Mouse (Mus musculus) midbrain, embryonic 12.5 days (tissue): ENCODE measurements around the gene Tcf21. TPM values are rescaled to one million over a fixed set of nuclear protein-coding genes. Genes with fewer than 3 reads are reported as not detected.

ENCODE experiments used
- ATAC-seq: fragments of 200-750 bp; cut with Nextera tagmentation; 2 replicates; pipeline ENCODE4 v1.8.0; 2017; ENCODE audit warnings: low read depth, moderate TSS enrichment, moderate library complexity; ENCODE audit not compliant: low FRiP score
- H3K27ac ChIP-seq: fragments of 300-500 bp; sonication (generic); replicated peaks from 2 replicates; pipeline ENCODE4 v1.5.1; 2016; ENCODE audit warnings: mild to moderate bottlenecking
- H3K27me3 ChIP-seq: fragments of 300-500 bp; sonication (generic); 2 replicates; pipeline ENCODE4 v1.6.1; 2016; ENCODE audit warnings: mild to moderate bottlenecking
- H3K36me3 ChIP-seq: fragments of 300-500 bp; sonication (generic); 2 replicates; pipeline ENCODE4 v1.6.1; 2016
- H3K4me1 ChIP-seq: fragments of 300-500 bp; sonication (generic); 2 replicates; pipeline ENCODE4 v1.6.1; 2016
- H3K4me2 ChIP-seq: fragments of 300-500 bp; sonication (generic); replicated peaks from 2 replicates; pipeline ENCODE4 v1.6.1; 2016; ENCODE audit warnings: mild to moderate bottlenecking, moderate library complexity
- H3K4me3 ChIP-seq: fragments of 300-500 bp; sonication (generic); 2 replicates; pipeline ENCODE4 v1.5.1; 2016; ENCODE audit warnings: mild to moderate bottlenecking
- H3K9ac ChIP-seq: fragments of 300-500 bp; sonication (generic); replicated peaks from 2 replicates; pipeline ENCODE4 v1.6.1; 2016; ENCODE audit warnings: mild to moderate bottlenecking, moderate library complexity
- H3K9me3 ChIP-seq: fragments of 300-500 bp; sonication (generic); 2 replicates; pipeline ENCODE4 v1.6.1; 2016; ENCODE audit warnings: mild to moderate bottlenecking
- WGBS: fragments of 180-500 bp; shearing (Covaris S2); methylation state at CpG from one replicate; pipeline ENCODE4 v1.1.7; 2016; 5-methylcytosine and 5-hydroxymethylcytosine counted together
- polyA plus RNA-seq: library from polyadenylated mRNA; unstranded; fragments of >200 nt; fragmentation: Nextera tagmentation; extraction: Ambion mirVana; gene quantifications from 2 replicates; pipeline ENCODE4 v1.2.1, GENCODE M21; 2016

Gene Tcf21
- polyA plus RNA-seq, 1 experiment from 2014 or later, result not detected

GRCm38 (mm10) chr10:22822896-22823295 lies 2.9 kb upstream of the Tcf21 start:
- no peak overlapping the region for H3K4me2 ChIP-seq
- H3K36me3 ChIP-seq, result no peaks in the 10 kb centered on the region
- peaks cover 7% of the 10 kb centered on the region; the same call in 1 of the 2 replicates for H3K4me1 ChIP-seq
- H3K27me3 ChIP-seq, result peaks cover 78% of the 10 kb centered on the region
- H3K9ac ChIP-seq, result no peak overlapping the region
- no peak for ATAC-seq
- 12% methylated on average over 6 of the region's 6 CpGs for WGBS
- H3K27ac ChIP-seq, result no peak overlapping the region
- no peak overlapping the region for H3K4me3 ChIP-seq
- H3K9me3 ChIP-seq, result no peaks in the 10 kb centered on the region

- no peak overlapping the region for H3K4me3 ChIP-seq
- H3K27me3 ChIP-seq, result peaks cover 82% of the 10 kb centered on the region
- peaks cover 7% of the 10 kb centered on the region; the same call in 1 of the 2 replicates for H3K4me1 ChIP-seq
- H3K9me3 ChIP-seq, result no peaks in the 10 kb centered on the region
- no peak overlapping the region for H3K4me2 ChIP-seq
- no peak overlapping the region for H3K27ac ChIP-seq
- 14% methylated on average over 5 of the region's 5 CpGs for WGBS
- no peaks in the 10 kb centered on the region for H3K36me3 ChIP-seq
- H3K9ac ChIP-seq, result no peak overlapping the region
- no peak for ATAC-seq
These were observed 2.5 kb upstream of the Tcf21 start for GRCm38 (mm10) chr10:22822486-22822885.

- no peak overlapping the region for H3K4me2 ChIP-seq
- H3K27me3 ChIP-seq, result peaks cover 85% of the 10 kb centered on the region
- 4% methylated on average over 5 of the region's 5 CpGs for WGBS
- H3K36me3 ChIP-seq, result no peaks in the 10 kb centered on the region
- H3K4me3 ChIP-seq, result no peak overlapping the region
- H3K9ac ChIP-seq, result no peak overlapping the region
- no peaks in the 10 kb centered on the region for H3K9me3 ChIP-seq
- H3K4me1 ChIP-seq, result peaks cover 7% of the 10 kb centered on the region; the same call in 1 of the 2 replicates
- no peak overlapping the region for H3K27ac ChIP-seq
- ATAC-seq, result no peak
These were observed 1.7 kb upstream of the Tcf21 start for GRCm38 (mm10) chr10:22821709-22822108.

- Histone ChIP-seq H3K36me3 (no peaks in the 10 kb centered on the region), H3K9me3 (no peaks in the 10 kb centered on the region), H3K4me3 (no peak overlapping the region), H3K4me2 (no peak overlapping the region), H3K4me1 (peaks cover 9% of the 10 kb centered on the region; the same call in 1 of the 2 replicates), H3K27me3 (peaks cover 88% of the 10 kb centered on the region), H3K27ac (no peak overlapping the region), H3K9ac (no peak overlapping the region)
- WGBS, result 13% methylated on average over 1 of the region's 1 CpGs
- no peak for ATAC-seq
These were observed 1.3 kb upstream of the Tcf21 start for GRCm38 (mm10) chr10:22821267-22821666.

GRCm38 (mm10) chr10:22820841-22821240 lies 867 bp upstream of the Tcf21 start:
- Histone ChIP-seq H3K27ac (no peak overlapping the region), H3K9ac (no peak overlapping the region), H3K9me3 (no peaks in the 10 kb centered on the region), H3K4me2 (no peak overlapping the region), H3K4me3 (no peak overlapping the region), H3K4me1 (peaks cover 10% of the 10 kb centered on the region; the same call in 1 of the 2 replicates), H3K27me3 (peaks cover 88% of the 10 kb centered on the region), H3K36me3 (no peaks in the 10 kb centered on the region)
- WGBS, result 9% methylated on average over 2 of the region's 2 CpGs
- no peak for ATAC-seq

GRCm38 (mm10) chr10:22819239-22819870 lies 619 bp downstream of the Tcf21 start:
- 0 out of 2 replicates have a peak overlapping the region, but pooled peaks have one; percentile 10 for H3K4me3 ChIP-seq
- ATAC-seq, result peak; percentile 31; the same call in 1 of the 2 replicates
- H3K4me1 ChIP-seq, result peaks cover 10% of the 10 kb centered on the region; the same call in 1 of the 2 replicates
- peak overlapping the region; percentile 15; the same call in 1 of the 2 replicates for H3K4me2 ChIP-seq
- no peaks in the 10 kb centered on the region for H3K9me3 ChIP-seq
- no peaks in the 10 kb centered on the region for H3K36me3 ChIP-seq
- no peak overlapping the region for H3K9ac ChIP-seq
- peaks cover 88% of the 10 kb centered on the region for H3K27me3 ChIP-seq
- H3K27ac ChIP-seq, result no peak overlapping the region
- WGBS, result under 1% methylated on average over 42 of the region's 42 CpGs

GRCm38 (mm10) chr10:22818600-22819238 lies 1.3 kb downstream of the Tcf21 start:
- Histone ChIP-seq H3K27ac (no peak overlapping the region), H3K4me1 (peaks cover 10% of the 10 kb centered on the region; the same call in 1 of the 2 replicates), H3K4me2 (peak overlapping the region; percentile 15; the same call in 1 of the 2 replicates), H3K36me3 (no peaks in the 10 kb centered on the region), H3K4me3 (0 out of 2 replicates have a peak overlapping the region, but pooled peaks have one; percentile 10), H3K9me3 (no peaks in the 10 kb centered on the region), H3K27me3 (peaks cover 88% of the 10 kb centered on the region), H3K9ac (no peak overlapping the region)
- 1% methylated on average over 12 of the region's 12 CpGs for WGBS
- ATAC-seq, result 0 out of 2 replicates have a peak, but pooled peaks have one; percentile 21

GRCm38 (mm10) chr10:22817976-22818375 lies 2.0 kb downstream of the Tcf21 start:
- Histone ChIP-seq H3K4me3 (no peak overlapping the region), H3K36me3 (no peaks in the 10 kb centered on the region), H3K9ac (no peak overlapping the region), H3K9me3 (no peaks in the 10 kb centered on the region), H3K4me1 (peaks cover 10% of the 10 kb centered on the region; the same call in 1 of the 2 replicates), H3K27ac (no peak overlapping the region), H3K4me2 (no peak overlapping the region), H3K27me3 (peaks cover 89% of the 10 kb centered on the region)
- 8% methylated on average over 4 of the region's 4 CpGs for WGBS
- ATAC-seq, result no peak

GRCm38 (mm10) chr10:22817561-22817960 lies 2.4 kb downstream of the Tcf21 start:
- no peaks in the 10 kb centered on the region for H3K9me3 ChIP-seq
- no peak overlapping the region for H3K27ac ChIP-seq
- no peak for ATAC-seq
- H3K4me1 ChIP-seq, result peaks cover 10% of the 10 kb centered on the region; the same call in 1 of the 2 replicates
- WGBS, result under 1% methylated on average over 18 of the region's 18 CpGs
- H3K4me3 ChIP-seq, result no peak overlapping the region
- H3K36me3 ChIP-seq, result no peaks in the 10 kb centered on the region
- no peak overlapping the region for H3K4me2 ChIP-seq
- no peak overlapping the region for H3K9ac ChIP-seq
- peaks cover 87% of the 10 kb centered on the region for H3K27me3 ChIP-seq

GRCm38 (mm10) chr10:22816237-22816762 lies 3.7 kb downstream of the Tcf21 start:
- Histone ChIP-seq H3K9me3 (no peaks in the 10 kb centered on the region), H3K4me3 (no peak overlapping the region), H3K4me1 (peaks cover 10% of the 10 kb centered on the region; the same call in 1 of the 2 replicates), H3K27ac (no peak overlapping the region), H3K9ac (no peak overlapping the region), H3K36me3 (no peaks in the 10 kb centered on the region), H3K4me2 (no peak overlapping the region), H3K27me3 (peaks cover 87% of the 10 kb centered on the region)
- no peak for ATAC-seq
- 1% methylated on average over 28 of the region's 28 CpGs for WGBS

- Histone ChIP-seq H3K27ac (no peak overlapping the region), H3K36me3 (no peaks in the 10 kb centered on the region), H3K27me3 (peaks cover 86% of the 10 kb centered on the region), H3K4me1 (peaks cover 10% of the 10 kb centered on the region; the same call in 1 of the 2 replicates), H3K9ac (no peak overlapping the region), H3K9me3 (no peaks in the 10 kb centered on the region), H3K4me3 (no peak overlapping the region), H3K4me2 (no peak overlapping the region)
- no peak for ATAC-seq
- WGBS, result 1% methylated on average over 19 of the region's 19 CpGs
These were observed 4.3 kb downstream of the Tcf21 start for GRCm38 (mm10) chr10:22815461-22816236.
